Mouse (Mus musculus) ES-Bruce4 (cell line): ENCODE results near the gene Pxylp1.

Source experiments
- CTCF ChIP-seq: IDR thresholded peaks from one replicate; pipeline ENCODE4 v1.8.1; 2011; ENCODE audit warnings: low read depth, low read length
- EP300 ChIP-seq: IDR thresholded peaks from 2 replicates; pipeline ENCODE4 v1.6.1; 2011; ENCODE audit warnings: low read depth, low read length; ENCODE audit not compliant: insufficient read depth
- POLR2A ChIP-seq: IDR thresholded peaks from one replicate; pipeline ENCODE4 v1.8.1; 2011; ENCODE audit warnings: low read length; ENCODE audit not compliant: insufficient read depth

GRCm38 (mm10) chr9:96844798-96845209 lies 47.7 kb downstream of the Pxylp1 start:
- TF ChIP-seq CTCF = no peak
- no peak for TF ChIP-seq POLR2A
- TF ChIP-seq EP300 = no peak
